Comparison of ENCODE assay signal across 9 mouse cellular contexts in genomic region chr1:164321408-164321807, GRCm38 (mm10). TPM values are rescaled to one million over a fixed set of nuclear protein-coding genes. Genes with fewer than 3 reads are reported as not detected.
A peak's percentile ranks its signal among the peaks of the same experiment; 100 is the strongest.
DNase-seq lines count a peak whose midpoint lies in the region; ATAC-seq and TF ChIP-seq lines count a peak whose summit lies in the region.
"Had no signal": no experiment of that assay in that cellular context is flagged by ENCODE, and none has a peak within 500 bp of the region (broad histone marks: within the 10 kb centered on the region; RNA-seq: fewer than 3 reads in every experiment).

No protein-coding gene starts in this region.

- TF ChIP-seq CTCF in gastrocnemius, adult 2 months (IDR thresholded peaks at IDR 0.05): no peak

- ATAC-seq in heart, embryonic 13.5 days (ENCODE audit: extremely low read depth, insufficient number of reproducible peaks, low FRiP score, low TSS enrichment): no peak
- no peak for ATAC-seq in heart, embryonic 11.5 days (replicated peaks; ENCODE audit: insufficient number of reproducible peaks, low FRiP score, low TSS enrichment)
- no peak for ATAC-seq in midbrain, embryonic 13.5 days
- peak; percentile 83 for ATAC-seq in kidney, embryonic 15.5 days (replicated peaks; ENCODE audit: low FRiP score)
- ATAC-seq in stomach, embryonic 15.5 days (ENCODE audit: insufficient read depth, low FRiP score, low read depth): no peak

- no peak overlapping the region for H3K4me2 ChIP-seq in heart, embryonic 13.5 days
- no peak overlapping the region for H3K4me2 ChIP-seq in heart, embryonic 11.5 days
- H3K4me2 ChIP-seq in midbrain, embryonic 13.5 days (replicated peaks): no peak overlapping the region
- H3K4me2 ChIP-seq in kidney, embryonic 15.5 days: no peak overlapping the region
- no peak overlapping the region for H3K4me2 ChIP-seq in stomach, embryonic 15.5 days

- no peaks in the 10 kb centered on the region for H3K27me3 ChIP-seq in heart, embryonic 13.5 days (replicated peaks)
- no peaks in the 10 kb centered on the region for H3K27me3 ChIP-seq in heart, embryonic 11.5 days (ENCODE audit: control insufficient read depth, insufficient read depth, low read length)
- no peaks in the 10 kb centered on the region for H3K27me3 ChIP-seq in midbrain, embryonic 13.5 days
- H3K27me3 ChIP-seq in midbrain, embryonic 10.5 days (ENCODE audit: low read depth, poor library complexity, severe bottlenecking): no peaks in the 10 kb centered on the region
- H3K27me3 ChIP-seq in kidney, embryonic 15.5 days: no peaks in the 10 kb centered on the region
- H3K27me3 ChIP-seq in stomach, embryonic 15.5 days (replicated peaks): no peaks in the 10 kb centered on the region

- peaks cover 43% of the 10 kb centered on the region for H3K4me1 ChIP-seq in heart, embryonic 13.5 days
- peaks cover 18% of the 10 kb centered on the region for H3K4me1 ChIP-seq in heart, embryonic 11.5 days (ENCODE audit: control insufficient read depth, insufficient read depth, low read length)
- H3K4me1 ChIP-seq in midbrain, embryonic 13.5 days (replicated peaks): 0 out of 2 replicates have a peak, but pooled peaks cover 20% of the 10 kb centered on the region
- H3K4me1 ChIP-seq in midbrain, embryonic 10.5 days: peaks cover 12% of the 10 kb centered on the region; the same call in 1 of the 2 replicates
- peaks cover 3% of the 10 kb centered on the region; the same call in 1 of the 2 replicates for H3K4me1 ChIP-seq in kidney, embryonic 15.5 days
- H3K4me1 ChIP-seq in stomach, embryonic 15.5 days: peaks cover 6% of the 10 kb centered on the region; the same call in 1 of the 2 replicates

- no peak overlapping the region for H3K9ac ChIP-seq in heart, embryonic 13.5 days
- H3K9ac ChIP-seq in heart, embryonic 11.5 days (ENCODE audit: low read depth, low read length): no peak overlapping the region
- no peak overlapping the region for H3K9ac ChIP-seq in midbrain, embryonic 13.5 days (replicated peaks)
- H3K9ac ChIP-seq in kidney, embryonic 15.5 days: no peak overlapping the region
- no peak overlapping the region for H3K9ac ChIP-seq in stomach, embryonic 15.5 days

- no peak overlapping the region for H3K4me3 ChIP-seq in heart, embryonic 13.5 days
- H3K4me3 ChIP-seq in heart, embryonic 11.5 days (ENCODE audit: low read depth, low read length): no peak overlapping the region
- no peak overlapping the region for H3K4me3 ChIP-seq in midbrain, embryonic 13.5 days (replicated peaks)
- no peak overlapping the region for H3K4me3 ChIP-seq in midbrain, embryonic 10.5 days
- H3K4me3 ChIP-seq in kidney, embryonic 15.5 days (replicated peaks): no peak overlapping the region
- no peak overlapping the region for H3K4me3 ChIP-seq in stomach, embryonic 15.5 days (replicated peaks)
- H3K4me3 ChIP-seq in gastrocnemius, adult 2 months: no peak overlapping the region

- peak overlapping the region; percentile 65 for H3K27ac ChIP-seq in heart, embryonic 13.5 days (replicated peaks)
- H3K27ac ChIP-seq in heart, embryonic 11.5 days (ENCODE audit: low read depth, low read length): no peak overlapping the region
- 0 out of 2 replicates have a peak overlapping the region, but pooled peaks have one; percentile 25 for H3K27ac ChIP-seq in midbrain, embryonic 13.5 days
- no peak overlapping the region; the same call in 1 of the 2 replicates for H3K27ac ChIP-seq in midbrain, embryonic 10.5 days (replicated peaks)
- H3K27ac ChIP-seq in kidney, embryonic 15.5 days: peak overlapping the region; percentile 75
- H3K27ac ChIP-seq in stomach, embryonic 15.5 days: 0 out of 2 replicates have a peak overlapping the region, but pooled peaks have one; percentile 9
- no peak overlapping the region for H3K27ac ChIP-seq in gastrocnemius, adult 2 months

- intact Hi-C loops in gastrocnemius, adult 2 months (cut with DNase I): no loop called here

- no peaks in the 10 kb centered on the region for H3K36me3 ChIP-seq in heart, embryonic 13.5 days
- no peaks in the 10 kb centered on the region for H3K36me3 ChIP-seq in heart, embryonic 11.5 days (ENCODE audit: control insufficient read depth, insufficient read depth, low read length)
- no peaks in the 10 kb centered on the region for H3K36me3 ChIP-seq in midbrain, embryonic 13.5 days
- peaks cover 6% of the 10 kb centered on the region; the same call in 1 of the 2 replicates for H3K36me3 ChIP-seq in midbrain, embryonic 10.5 days
- peaks cover 9% of the 10 kb centered on the region; the same call in 1 of the 2 replicates for H3K36me3 ChIP-seq in kidney, embryonic 15.5 days
- H3K36me3 ChIP-seq in stomach, embryonic 15.5 days: no peaks in the 10 kb centered on the region

- 74% methylated on average over 10 of the region's 10 CpGs for WGBS in heart, embryonic 13.5 days
- 76% methylated on average over 10 of the region's 10 CpGs for WGBS in heart, embryonic 11.5 days (ENCODE audit: insufficient replicate concordance)
- 72% methylated on average over 10 of the region's 10 CpGs for WGBS in midbrain, embryonic 13.5 days
- WGBS in midbrain, embryonic 10.5 days: 87% methylated on average over 10 of the region's 10 CpGs
- 67% methylated on average over 10 of the region's 10 CpGs for WGBS in kidney, embryonic 15.5 days
- WGBS in stomach, embryonic 15.5 days: 74% methylated on average over 10 of the region's 10 CpGs

- DNase-seq in midbrain, embryonic 10.5 days (ENCODE audit: low spot score): no peak
- no peak for DNase-seq in gastrocnemius, adult 2 months
- DNase-seq in cerebellum, postnatal 36 days: no peak
- DNase-seq: adrenal gland, postnatal 25 days had no signal

- no peaks in the 10 kb centered on the region for H3K9me3 ChIP-seq in heart, embryonic 13.5 days
- H3K9me3 ChIP-seq in heart, embryonic 11.5 days (replicated peaks; ENCODE audit: control insufficient read depth, low read length): no peaks in the 10 kb centered on the region
- H3K9me3 ChIP-seq in midbrain, embryonic 13.5 days: no peaks in the 10 kb centered on the region
- H3K9me3 ChIP-seq in midbrain, embryonic 10.5 days (replicated peaks): no peaks in the 10 kb centered on the region
- no peaks in the 10 kb centered on the region for H3K9me3 ChIP-seq in kidney, embryonic 15.5 days (replicated peaks)
- H3K9me3 ChIP-seq in stomach, embryonic 15.5 days: no peaks in the 10 kb centered on the region

RNA-seq across cellular contexts. Expression of gene Blzf1, which starts 14.1 kb away (rescaled TPM):
- polyA plus RNA-seq in heart, embryonic 13.5 days (2015; fragmentation: Nextera tagmentation; extraction: Ambion mirVana): 22.4 and 27.0 TPM in 2 replicates
- polyA plus RNA-seq in heart, embryonic 11.5 days (2014; fragmentation: Nextera tagmentation; extraction: Ambion mirVana): 25.8 and 30.1 TPM in 2 replicates
- polyA plus RNA-seq in midbrain, embryonic 13.5 days (2015; fragmentation: Nextera tagmentation; extraction: Ambion mirVana): 30.7 and 31.3 TPM in 2 replicates
- polyA plus RNA-seq in midbrain, embryonic 10.5 days (2016; fragmentation: Nextera tagmentation; extraction: Ambion mirVana): 26.0 and 27.2 TPM in 2 replicates
- polyA plus RNA-seq in kidney, embryonic 15.5 days (2015; fragmentation: Nextera tagmentation; extraction: Ambion mirVana): 30.9 and 32.7 TPM in 2 replicates
- 28.4 and 29.3 TPM in 2 replicates for polyA plus RNA-seq in stomach, embryonic 15.5 days (2015; fragmentation: Nextera tagmentation; extraction: Ambion mirVana)
- 10 to 100 TPM; 26.5 to 28.0 TPM for total RNA-seq in gastrocnemius, adult 2 months (2021)

RNA-seq across cellular contexts. Expression of gene Nme7, which starts 17.5 kb away (rescaled TPM):
- polyA plus RNA-seq in heart, embryonic 13.5 days (2015; fragmentation: Nextera tagmentation; extraction: Ambion mirVana): 21.4 and 22.7 TPM in 2 replicates
- 22.0 and 22.2 TPM in 2 replicates for polyA plus RNA-seq in heart, embryonic 11.5 days (2014; fragmentation: Nextera tagmentation; extraction: Ambion mirVana)
- polyA plus RNA-seq in midbrain, embryonic 13.5 days (2015; fragmentation: Nextera tagmentation; extraction: Ambion mirVana): 32.1 and 38.8 TPM in 2 replicates
- 32.2 and 36.3 TPM in 2 replicates for polyA plus RNA-seq in midbrain, embryonic 10.5 days (2016; fragmentation: Nextera tagmentation; extraction: Ambion mirVana)
- 48.6 and 51.2 TPM in 2 replicates for polyA plus RNA-seq in kidney, embryonic 15.5 days (2015; fragmentation: Nextera tagmentation; extraction: Ambion mirVana)
- 31.2 and 38.9 TPM in 2 replicates for polyA plus RNA-seq in stomach, embryonic 15.5 days (2015; fragmentation: Nextera tagmentation; extraction: Ambion mirVana)
- total RNA-seq in gastrocnemius, adult 2 months (2021): 1 to 10 TPM; 1.4 TPM

RNA-seq across cellular contexts. Expression of gene Ccdc181, which starts 46.0 kb away (rescaled TPM):
- polyA plus RNA-seq in heart, embryonic 13.5 days (2015; fragmentation: Nextera tagmentation; extraction: Ambion mirVana): 8.7 and 9.5 TPM in 2 replicates
- 8.4 and 9.9 TPM in 2 replicates for polyA plus RNA-seq in heart, embryonic 11.5 days (2014; fragmentation: Nextera tagmentation; extraction: Ambion mirVana)
- polyA plus RNA-seq in midbrain, embryonic 13.5 days (2015; fragmentation: Nextera tagmentation; extraction: Ambion mirVana): 20.0 and 22.7 TPM in 2 replicates
- 11.5 and 14.5 TPM in 2 replicates for polyA plus RNA-seq in midbrain, embryonic 10.5 days (2016; fragmentation: Nextera tagmentation; extraction: Ambion mirVana)
- 11.0 and 11.4 TPM in 2 replicates for polyA plus RNA-seq in kidney, embryonic 15.5 days (2015; fragmentation: Nextera tagmentation; extraction: Ambion mirVana)
- 9.4 and 10.7 TPM in 2 replicates for polyA plus RNA-seq in stomach, embryonic 15.5 days (2015; fragmentation: Nextera tagmentation; extraction: Ambion mirVana)
- total RNA-seq in gastrocnemius, adult 2 months (2021): 10 to 100 TPM; 11.2 to 11.8 TPM

Comparison
In these comparisons a context has a peak if more than half of its experiments do, and no peak if none do; other contexts are left out.
1. H3K27ac ChIP-seq: peak in heart, embryonic 13.5 days (single experiment), midbrain, embryonic 13.5 days (single experiment), kidney, embryonic 15.5 days (single experiment) and stomach, embryonic 15.5 days (single experiment); none in heart, embryonic 11.5 days (single experiment), midbrain, embryonic 10.5 days (single experiment) and gastrocnemius, adult 2 months (single experiment).